Mouse (Mus musculus) embryonic fibroblast, embryonic 13.5 days (primary cell): Measurements from ENCODE around the gene Ltbp1. TPM values are rescaled to one million over a fixed set of nuclear protein-coding genes. Genes with fewer than 3 reads are reported as not detected.

Experiments used
- H3K27ac ChIP-seq: 2 replicates; pipeline ENCODE4 v1.5.1; 2012; ENCODE audit warnings: low read length, control low read depth, inconsistent platforms; ENCODE audit not compliant: insufficient read depth
- H3K4me1 ChIP-seq: 2 replicates; pipeline ENCODE4 v1.6.1; 2011; ENCODE audit warnings: low read length; ENCODE audit not compliant: control insufficient read depth, insufficient read depth
- H3K4me3 ChIP-seq: 2 replicates; pipeline ENCODE4 v1.5.1; 2011; ENCODE audit warnings: mild to moderate bottlenecking, control low read depth, low read length; ENCODE audit not compliant: insufficient read depth
- CTCF ChIP-seq: IDR thresholded peaks from 2 replicates; pipeline ENCODE4 v1.5.1; 2011; ENCODE audit warnings: mild to moderate bottlenecking, control low read depth, low read length, moderate library complexity, borderline replicate concordance; ENCODE audit not compliant: insufficient read depth
- POLR2A ChIP-seq: IDR thresholded peaks from 2 replicates; pipeline ENCODE4 v1.6.1; 2011; ENCODE audit warnings: low read depth, mild to moderate bottlenecking, control low read depth, low read length, moderate library complexity
- polyA plus RNA-seq: library from polyadenylated mRNA; stranded (reverse); fragments of >200 nt; gene quantifications from 2 replicates; pipeline ENCODE4 v1.2.4, GENCODE M21; 2011; ENCODE audit warnings: low read depth; ENCODE audit not compliant: missing spikeins, insufficient read length

Gene Ltbp1
- 152 and 252 TPM in 2 replicates for polyA plus RNA-seq

GRCm38 (mm10) chr17:75005281-75005684 lies at the start of gene Ltbp1:
Gene Ltbp1 (plus strand): TSS chr17:75005568.
- TF ChIP-seq CTCF (no peak), POLR2A (peak; percentile 91)
- Histone ChIP-seq H3K27ac (peak within 1 kb of the TSS; percentile 32), H3K4me1 (peaks cover 2% of the 10 kb centered on the region; the same call in 1 of the 2 replicates), H3K4me3 (peak within 1 kb of the TSS; percentile 64)

GRCm38 (mm10) chr17:74959481-74960245 lies 45.7 kb upstream of the Ltbp1 start:
- Histone ChIP-seq H3K4me1 (peaks cover 8% of the 10 kb centered on the region), H3K4me3 (no peak overlapping the region), H3K27ac (no peak overlapping the region)
- TF ChIP-seq POLR2A = no peak
- TF ChIP-seq CTCF = no peak

GRCm38 (mm10) chr17:74963222-74963621 lies 42.1 kb upstream of the Ltbp1 start:
- no peak overlapping the region for H3K27ac ChIP-seq
- TF ChIP-seq POLR2A (no peak), CTCF (no peak)
- no peak overlapping the region for H3K4me3 ChIP-seq
- H3K4me1 ChIP-seq = peaks cover 8% of the 10 kb centered on the region

GRCm38 (mm10) chr17:74963861-74964260 lies 41.5 kb upstream of the Ltbp1 start:
- Histone ChIP-seq H3K27ac (no peak overlapping the region), H3K4me3 (no peak overlapping the region), H3K4me1 (peaks cover 8% of the 10 kb centered on the region)
- no peak for TF ChIP-seq POLR2A
- no peak for TF ChIP-seq CTCF

- Histone ChIP-seq H3K4me3 (no peak overlapping the region), H3K4me1 (no peaks in the 10 kb centered on the region), H3K27ac (no peak overlapping the region)
- TF ChIP-seq CTCF = no peak
- no peak for TF ChIP-seq POLR2A
These were observed 38.0 kb upstream of the Ltbp1 start for GRCm38 (mm10) chr17:74967298-74967848.

- TF ChIP-seq CTCF (no peak), POLR2A (no peak)
- Histone ChIP-seq H3K27ac (no peak overlapping the region), H3K4me1 (no peaks in the 10 kb centered on the region), H3K4me3 (no peak overlapping the region)
These were observed 37.1 kb upstream of the Ltbp1 start for GRCm38 (mm10) chr17:74968152-74968712.

GRCm38 (mm10) chr17:74968738-74969271 lies 36.6 kb upstream of the Ltbp1 start:
- TF ChIP-seq POLR2A = no peak
- TF ChIP-seq CTCF = no peak
- Histone ChIP-seq H3K27ac (no peak overlapping the region), H3K4me3 (no peak overlapping the region), H3K4me1 (no peaks in the 10 kb centered on the region)

GRCm38 (mm10) chr17:74975192-74975591 lies 30.2 kb upstream of the Ltbp1 start:
- Histone ChIP-seq H3K27ac (no peak overlapping the region), H3K4me1 (no peaks in the 10 kb centered on the region), H3K4me3 (no peak overlapping the region)
- TF ChIP-seq POLR2A (no peak), CTCF (no peak)

GRCm38 (mm10) chr17:74976167-74976985 lies 29.0 kb upstream of the Ltbp1 start:
- TF ChIP-seq POLR2A (no peak), CTCF (no peak)

More at GRCm38 (mm10) chr17:74976167-74976985, 29.0 kb upstream of the Ltbp1 start:
- no peaks in the 10 kb centered on the region for H3K4me1 ChIP-seq
- H3K4me3 ChIP-seq = no peak overlapping the region
- no peak overlapping the region for H3K27ac ChIP-seq
